Mouse (Mus musculus): ENCODE data around the gene Ifih1.

DNA sequence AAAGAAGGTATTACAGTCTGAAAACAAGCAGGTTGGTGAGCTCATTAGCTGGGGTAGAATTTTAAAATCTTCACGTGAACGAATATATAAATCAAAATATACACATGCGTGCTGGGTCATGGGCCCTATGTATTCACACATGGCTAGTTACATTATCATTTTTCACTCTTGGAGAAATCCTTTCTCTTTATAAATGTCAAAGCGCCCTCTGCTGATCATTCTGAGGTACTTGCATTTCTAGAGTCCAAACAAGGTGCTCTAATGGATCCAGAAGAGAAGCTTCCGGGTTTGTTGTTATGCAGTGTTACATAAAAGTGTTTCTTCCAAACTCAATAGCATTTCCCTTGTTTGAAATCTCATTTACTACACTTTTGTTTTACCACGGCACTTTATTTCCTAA is 15.6 kb downstream of the Ifih1 start:
- TF ChIP-seq CTCF (IDR thresholded peaks at IDR 0.05; ENCODE audit: control insufficient read depth, insufficient read depth, insufficient read length) (no peak), MYOG (IDR thresholded peaks at IDR 0.05; ENCODE audit: control insufficient read depth, extremely low read depth, insufficient read length) (no peak), MAX (IDR thresholded peaks at IDR 0.05) (no peak), MYOD1 (IDR thresholded peaks at IDR 0.05; ENCODE audit: control insufficient read depth, insufficient read length, low read depth) (no peak), CEBPB (IDR thresholded peaks at IDR 0.05; ENCODE audit: low read depth) (no peak)
